8 mouse cellular contexts compared by ENCODE assay signal in genomic region chr9:89909131-89910010, GRCm38 (mm10). TPM values are rescaled to one million over a fixed set of nuclear protein-coding genes. Genes with fewer than 3 reads are reported as not detected.
DNase-seq lines count a peak whose midpoint lies in the region; ATAC-seq and TF ChIP-seq lines count a peak whose summit lies in the region.

TSS of gene Rasgrf1 (plus strand) at chr9:89909908.

- peak within 1 kb of the TSS; percentile 12 for H3K4me3 ChIP-seq in kidney, adult 2 months (ENCODE audit: insufficient read depth, low read depth, low read length)
- peak within 1 kb of the TSS; percentile 52 for H3K4me3 ChIP-seq in forebrain, embryonic 15.5 days
- peak within 1 kb of the TSS; percentile 46 for H3K4me3 ChIP-seq in intestine, embryonic 15.5 days (replicated peaks)
- peak within 1 kb of the TSS; percentile 36 for H3K4me3 ChIP-seq in liver, embryonic 12.5 days
- H3K4me3 ChIP-seq in thymus, adult 2 months (ENCODE audit: control insufficient read depth, insufficient read depth, low read length) = no peak within 1 kb of the TSS

- peak within 1 kb of the TSS; percentile 89 for H3K4me2 ChIP-seq in forebrain, embryonic 15.5 days (replicated peaks)
- peak within 1 kb of the TSS; percentile 96 for H3K4me2 ChIP-seq in intestine, embryonic 15.5 days (replicated peaks)
- peak within 1 kb of the TSS; percentile 56 for H3K4me2 ChIP-seq in liver, embryonic 12.5 days

- H3K27me3 ChIP-seq in kidney, adult 2 months (replicated peaks; ENCODE audit: control insufficient read depth, insufficient read depth, low read length) = peaks cover 7% of the 10 kb centered on the region; the same call in 1 of the 2 replicates
- peaks cover 75% of the 10 kb centered on the region for H3K27me3 ChIP-seq in forebrain, embryonic 15.5 days
- H3K27me3 ChIP-seq in intestine, embryonic 15.5 days (replicated peaks) = peaks cover 71% of the 10 kb centered on the region
- H3K27me3 ChIP-seq in liver, embryonic 12.5 days (replicated peaks) = peaks cover 79% of the 10 kb centered on the region
- H3K27me3 ChIP-seq in thymus, adult 2 months (ENCODE audit: control insufficient read depth, insufficient read depth, low read length) = peaks cover 16% of the 10 kb centered on the region; the same call in 1 of the 2 replicates

- ATAC-seq in cerebellum, adult (ENCODE audit: insufficient number of reproducible peaks, low FRiP score, low TSS enrichment) = peak; percentile 59
- ATAC-seq in forebrain, embryonic 15.5 days (replicated peaks) = peak; percentile 79
- ATAC-seq in intestine, embryonic 15.5 days = peak; percentile 71
- ATAC-seq in liver, embryonic 12.5 days = 0 out of 2 replicates have a peak, but pooled peaks have one; percentile 40

- H3K9ac ChIP-seq in forebrain, embryonic 15.5 days (replicated peaks) = peak within 1 kb of the TSS; percentile 49
- H3K9ac ChIP-seq in intestine, embryonic 15.5 days = no peak within 1 kb of the TSS
- H3K9ac ChIP-seq in liver, embryonic 12.5 days = no peak within 1 kb of the TSS

- no peaks in the 10 kb centered on the region for H3K9me3 ChIP-seq in forebrain, embryonic 15.5 days
- no peaks in the 10 kb centered on the region for H3K9me3 ChIP-seq in intestine, embryonic 15.5 days
- H3K9me3 ChIP-seq in liver, embryonic 12.5 days (replicated peaks) = no peaks in the 10 kb centered on the region

- no peaks in the 10 kb centered on the region for H3K36me3 ChIP-seq in kidney, adult 2 months (ENCODE audit: control insufficient read depth, insufficient read depth, low read length)
- H3K36me3 ChIP-seq in forebrain, embryonic 15.5 days = no peaks in the 10 kb centered on the region
- H3K36me3 ChIP-seq in intestine, embryonic 15.5 days = no peaks in the 10 kb centered on the region
- no peaks in the 10 kb centered on the region for H3K36me3 ChIP-seq in liver, embryonic 12.5 days
- no peaks in the 10 kb centered on the region for H3K36me3 ChIP-seq in thymus, adult 2 months (ENCODE audit: control insufficient read depth, insufficient read depth, low read length)

- DNase-seq in kidney, adult 2 months = no peak
- no peak for DNase-seq in kidney, postnatal 14 days
- peak; percentile 42 for DNase-seq in retina, postnatal 7 days (ENCODE audit: low read depth, low spot score)
- no peak for DNase-seq in thymus, adult 2 months

- no peak for TF ChIP-seq CTCF in kidney, adult 2 months (conservative IDR thresholded peaks at IDR 0.05; ENCODE audit: insufficient read depth, insufficient read length, low read depth, low read length)
- no peak for TF ChIP-seq CTCF in thymus, adult 2 months (IDR thresholded peaks at IDR 0.05; ENCODE audit: borderline replicate concordance, control insufficient read depth, extremely low read depth, insufficient read depth, low read length, poor library complexity)

- H3K4me1 ChIP-seq in kidney, adult 2 months (ENCODE audit: control insufficient read depth, insufficient read depth, low read length) = peaks cover 4% of the 10 kb centered on the region; the same call in 1 of the 2 replicates
- peaks cover 33% of the 10 kb centered on the region for H3K4me1 ChIP-seq in forebrain, embryonic 15.5 days
- peaks cover 27% of the 10 kb centered on the region for H3K4me1 ChIP-seq in intestine, embryonic 15.5 days (replicated peaks)
- 0 out of 2 replicates have a peak, but pooled peaks cover 6% of the 10 kb centered on the region for H3K4me1 ChIP-seq in liver, embryonic 12.5 days
- H3K4me1 ChIP-seq in thymus, adult 2 months (replicated peaks; ENCODE audit: control insufficient read depth, insufficient read depth, low read length) = no peaks in the 10 kb centered on the region

- H3K27ac ChIP-seq in kidney, adult 2 months (ENCODE audit: insufficient read depth, low read depth, low read length) = no peak within 1 kb of the TSS
- H3K27ac ChIP-seq in forebrain, embryonic 15.5 days (replicated peaks) = 0 out of 2 replicates have a peak within 1 kb of the TSS, but pooled peaks have one; percentile 46
- no peak within 1 kb of the TSS for H3K27ac ChIP-seq in intestine, embryonic 15.5 days
- H3K27ac ChIP-seq in liver, embryonic 12.5 days = no peak within 1 kb of the TSS
- H3K27ac ChIP-seq in thymus, adult 2 months (ENCODE audit: control insufficient read depth, insufficient read depth, low read length) = no peak within 1 kb of the TSS

- no peak for TF ChIP-seq POLR2A in kidney, adult 2 months (IDR thresholded peaks at IDR 0.05; ENCODE audit: low read depth, low read length)
- no peak for TF ChIP-seq POLR2A in thymus, adult 2 months (IDR thresholded peaks at IDR 0.05; ENCODE audit: control insufficient read depth, extremely low read depth, insufficient read depth, low read length, poor library complexity)

- 1% methylated on average over 64 of the region's 64 CpGs for WGBS in kidney, adult 2 months
- under 1% methylated on average over 60 of the region's 64 CpGs for WGBS in forebrain, embryonic 15.5 days
- WGBS in intestine, embryonic 15.5 days = under 1% methylated on average over 57 of the region's 64 CpGs
- WGBS in liver, embryonic 12.5 days (ENCODE audit: insufficient replicate concordance) = 2% methylated on average over 56 of the region's 64 CpGs
- WGBS in thymus, adult 2 months = 3% methylated on average over 62 of the region's 64 CpGs

RNA-seq across cellular contexts. Expression of gene Rasgrf1, which starts in this region (rescaled TPM):
- 0.03 TPM in 1 of 2 replicates, not detected in the other for polyA plus RNA-seq in kidney, adult 2 months (2012; rRNA removed)
- 4.7 and 6.1 TPM in 2 replicates for polyA plus RNA-seq in forebrain, embryonic 15.5 days (2015; fragmentation: Nextera tagmentation; extraction: Ambion mirVana)
- 0.31 and 0.42 TPM in 2 replicates for polyA plus RNA-seq in intestine, embryonic 15.5 days (2015; fragmentation: Nextera tagmentation; extraction: Ambion mirVana)
- polyA plus RNA-seq in liver, embryonic 12.5 days (2016; fragmentation: Nextera tagmentation; extraction: Ambion mirVana) = 0.14 TPM in 1 of 2 replicates, not detected in the other
- 0.11 and 0.22 TPM in 2 replicates for polyA plus RNA-seq in thymus, adult 2 months (2012; rRNA removed)

Comparison
In these comparisons a context has a peak if more than half of its experiments do, and no peak if none do; other contexts are left out.
1. Peak in ATAC-seq, H3K4me3 ChIP-seq and H3K4me2 ChIP-seq in intestine, embryonic 15.5 days; RNA of the gene not detected or under 1 TPM.
2. Peak in ATAC-seq, H3K4me3 ChIP-seq and H3K4me2 ChIP-seq in liver, embryonic 12.5 days; RNA of the gene not detected or under 1 TPM.